Mouse (Mus musculus) CD4-positive naive resting alpha-beta T cell, adult 76 days (primary cell): ENCODE results near the gene Vmo1. TPM values are rescaled to one million over a fixed set of nuclear protein-coding genes. Genes with fewer than 3 reads are reported as not detected.

ENCODE experiments used
- total RNA-seq: library from RNA; stranded (reverse); gene quantifications from one replicate; pipeline ENCODE4 v1.2.4, GENCODE M21; 2023

Gene Vmo1
- total RNA-seq, result not detected

DNA sequence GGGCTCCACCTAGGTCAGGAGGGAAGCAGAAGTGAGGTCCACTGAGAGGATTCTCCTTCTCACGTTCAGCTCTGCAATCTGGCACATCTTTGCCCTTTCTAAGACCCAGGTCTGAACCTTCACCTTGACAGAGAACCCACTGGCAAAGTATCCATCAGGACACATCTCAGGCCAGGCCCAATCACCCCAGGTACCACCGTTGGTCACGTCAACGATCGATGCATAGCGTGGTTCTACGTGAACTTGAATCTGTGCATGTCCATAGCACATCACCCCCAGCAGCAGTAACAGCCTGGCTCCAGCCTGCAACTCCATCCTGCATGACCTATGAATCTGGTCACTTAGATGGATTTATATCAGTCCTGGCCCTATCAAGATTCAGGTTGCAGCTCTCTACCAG is at the start of gene Vmo1:
Vmo1 (minus strand) TSS at position 329 of the 400 bp plus-strand sequence.

DNA sequence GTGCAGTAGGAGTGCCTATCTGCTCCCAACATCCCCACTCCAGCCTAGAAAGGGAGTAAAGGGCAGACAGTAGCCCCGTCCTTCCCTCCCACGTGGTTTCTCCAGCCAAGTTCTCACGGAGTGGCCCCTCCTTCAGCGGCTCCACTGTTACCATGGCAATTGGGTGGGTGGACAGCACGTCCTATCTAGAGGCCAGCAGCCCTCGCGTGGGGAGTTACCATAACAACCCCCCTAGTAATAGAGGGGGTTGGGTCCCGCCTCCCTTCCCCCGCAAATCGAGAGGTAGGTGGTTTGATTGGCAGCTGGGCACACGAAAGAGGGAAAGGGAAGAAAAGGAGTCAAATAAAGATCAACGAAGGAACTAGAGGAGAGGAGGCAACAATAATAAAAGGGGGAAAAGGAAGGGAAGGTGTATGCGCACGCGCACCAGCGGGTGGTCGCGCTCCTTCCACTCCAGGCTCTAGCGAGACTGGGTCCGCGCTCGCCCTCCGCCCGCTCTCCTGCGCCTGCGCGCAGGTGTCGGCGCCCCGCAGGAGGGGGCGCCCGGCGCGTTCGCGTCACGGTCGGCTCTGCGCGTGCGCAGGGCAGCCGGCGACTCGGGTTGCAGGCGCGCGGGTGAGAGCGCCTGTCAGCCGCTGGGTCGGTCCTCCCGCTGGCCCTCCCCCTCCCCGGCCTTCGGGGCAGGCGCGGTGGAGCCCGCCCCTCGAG is 48.0 kb upstream of the Vmo1 start, which contains the start of gene Mink1:
Mink1 (plus strand) TSS at position 595 of the 708 bp plus-strand sequence.

DNA sequence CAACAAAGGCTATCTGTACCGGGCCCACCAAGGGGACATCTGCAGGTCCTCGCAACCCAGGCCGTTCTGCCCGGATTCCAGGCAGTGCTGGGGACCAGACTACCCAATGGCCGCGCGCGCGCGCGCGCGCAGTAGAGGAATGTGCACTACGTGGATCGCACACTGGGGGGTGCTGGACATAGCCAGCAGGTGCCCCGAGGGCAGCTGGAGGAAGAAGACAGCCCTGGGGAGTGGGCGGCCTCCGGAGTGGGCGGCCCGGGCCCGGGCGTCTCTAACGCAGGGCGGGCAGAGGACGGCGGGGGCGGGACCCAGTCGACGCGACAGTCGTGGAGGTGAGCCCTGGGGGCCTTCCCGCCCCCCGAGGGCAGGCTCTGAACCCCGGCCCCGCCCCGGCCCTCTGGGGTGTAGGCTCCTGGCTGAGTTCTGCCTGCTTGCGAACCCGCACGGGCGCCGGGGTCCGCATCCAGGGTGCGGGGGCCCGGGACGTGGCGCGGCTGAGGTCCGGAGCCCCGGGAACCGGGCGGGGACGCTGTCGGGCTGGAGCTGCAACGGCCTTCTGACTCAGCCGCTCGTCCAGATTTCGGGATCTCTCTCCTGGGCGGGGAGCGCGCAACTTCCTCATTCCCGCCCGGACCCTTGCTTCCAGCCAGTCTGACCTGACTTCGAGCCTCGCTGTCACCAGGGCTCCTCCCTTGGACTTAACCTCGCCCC is 25.6 kb upstream of the Vmo1 start, which contains the start of gene Pld2:
Pld2 (plus strand) TSS at position 188 of the 711 bp plus-strand sequence.

DNA sequence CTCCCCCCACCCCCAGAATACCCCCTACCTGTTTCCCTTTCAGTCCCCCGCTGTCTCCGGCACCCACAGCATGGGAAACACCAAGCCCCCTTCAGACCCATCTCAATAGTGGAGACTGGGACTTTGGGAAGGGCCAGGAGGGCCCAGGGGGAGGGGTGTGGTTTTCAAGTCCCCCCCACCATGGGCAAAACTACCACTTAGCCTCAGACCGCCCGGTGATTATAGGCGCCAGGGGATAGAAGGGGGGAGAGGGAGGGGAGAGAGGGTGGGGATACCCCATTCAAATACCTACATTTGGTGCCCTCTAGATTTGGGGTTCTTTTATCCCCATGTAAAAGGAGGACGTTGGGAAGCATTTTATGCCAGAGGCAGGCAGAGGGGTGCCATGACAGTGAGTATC is 18.4 kb upstream of the Vmo1 start, which contains the start of gene Gm40193:
Gm40193 (minus strand) TSS at position 101 of the 400 bp plus-strand sequence.

DNA sequence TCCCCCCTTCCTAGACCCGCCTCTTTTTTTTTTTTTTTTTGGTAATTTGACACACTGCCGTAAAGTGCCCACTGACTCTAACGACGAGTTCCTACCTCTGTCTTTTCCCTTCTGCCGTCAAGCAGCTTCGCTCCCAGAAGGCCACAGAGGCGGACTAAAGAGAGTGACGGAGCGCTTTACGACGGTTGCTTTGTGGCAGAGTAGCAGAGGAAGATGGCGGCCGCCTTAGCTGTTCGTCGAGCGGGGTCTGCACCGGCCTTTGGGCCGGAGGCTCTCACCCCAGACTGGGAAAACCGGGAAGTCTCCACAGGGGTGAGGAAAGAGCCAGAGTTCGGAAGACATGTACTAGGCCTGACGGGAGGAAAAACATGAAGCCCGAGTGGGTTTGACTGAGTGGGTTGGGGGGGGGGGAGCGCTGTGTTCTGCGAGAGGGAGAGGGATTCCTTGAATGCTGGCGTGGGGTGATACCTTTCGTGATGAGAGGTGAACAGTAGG is 10.8 kb upstream of the Vmo1 start, which contains the start of gene Psmb6:
Psmb6 (plus strand) TSS at position 184 of the 495 bp plus-strand sequence.

DNA sequence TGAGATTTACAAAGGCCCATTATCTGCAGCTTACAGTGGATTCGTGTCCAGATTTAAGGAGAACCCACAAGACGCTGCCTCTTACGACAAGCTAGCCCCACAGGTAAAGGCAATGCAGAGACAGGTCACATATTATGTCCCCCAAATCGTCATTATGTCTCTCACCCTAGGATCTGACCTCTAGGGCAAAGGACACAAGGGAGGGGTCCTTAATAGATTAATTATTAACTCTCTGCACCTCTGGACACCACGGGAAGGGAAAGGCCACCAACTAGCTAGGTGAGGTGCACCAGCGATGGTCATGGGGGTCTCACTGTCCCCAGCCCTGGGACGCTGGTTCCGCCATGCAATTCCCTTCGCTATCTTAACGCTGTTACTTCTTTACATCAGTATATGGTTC is 4.5 kb upstream of the Vmo1 start, which contains the start of gene Gltpd2:
Gltpd2 (plus strand) TSS at position 274 of the 400 bp plus-strand sequence.

DNA sequence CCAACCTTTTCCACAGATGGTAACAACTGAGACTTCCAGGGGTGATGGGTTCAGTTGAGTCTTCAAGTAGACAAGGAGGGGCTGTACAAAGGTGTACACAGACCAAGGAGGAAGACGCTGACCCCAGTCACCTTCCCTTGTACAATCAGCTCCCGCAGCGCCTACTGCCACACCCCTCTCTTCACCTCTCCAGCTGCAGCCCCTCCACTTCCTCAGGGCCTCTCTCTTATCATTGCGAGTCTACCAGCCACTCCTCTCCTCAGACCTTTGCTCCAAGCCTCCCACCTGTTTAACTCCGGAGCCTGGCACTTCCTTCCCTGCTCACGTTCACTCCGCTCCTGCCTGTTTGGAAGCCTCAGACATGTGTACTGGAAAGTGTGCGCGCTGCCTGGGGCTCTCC is 9.4 kb downstream of the Vmo1 start, which contains the start of gene Tm4sf5:
Tm4sf5 (plus strand) TSS at position 275 of the 400 bp plus-strand sequence.

Other genes with a start within 250 kb of the Vmo1 start
- not detected for gene Alox12e, start 192.0 kb downstream of the Vmo1 start, total RNA-seq
- 0.62 TPM for gene Alox15, start 162.6 kb downstream of the Vmo1 start, total RNA-seq
- gene Pelp1, start 104.6 kb downstream of the Vmo1 start, total RNA-seq, result 27.5 TPM
- gene Arrb2, start 82.0 kb downstream of the Vmo1 start, total RNA-seq, result 223 TPM
- 52.7 TPM for gene Med11, start 62.7 kb downstream of the Vmo1 start, total RNA-seq
- 0.91 TPM for gene Zmynd15, start 55.2 kb downstream of the Vmo1 start, total RNA-seq
- gene Cxcl16, start 54.6 kb downstream of the Vmo1 start, total RNA-seq, result 1.5 TPM
- not detected for gene Tm4sf5, start 9.4 kb downstream of the Vmo1 start, total RNA-seq
- gene Gltpd2, start 4.6 kb upstream of the Vmo1 start, total RNA-seq, result not detected
- 142 TPM for gene Psmb6, start 10.8 kb upstream of the Vmo1 start, total RNA-seq
- not detected for gene Gm40193, start 18.3 kb upstream of the Vmo1 start, total RNA-seq
- gene Pld2, start 25.4 kb upstream of the Vmo1 start, total RNA-seq, result 2.4 TPM
- 149 TPM for gene Mink1, start 48.3 kb upstream of the Vmo1 start, total RNA-seq
- gene 4930544D05Rik, start 101.2 kb upstream of the Vmo1 start, total RNA-seq, result 1.00 TPM
- gene Chrne, start 104.6 kb upstream of the Vmo1 start, total RNA-seq, result 4.7 TPM
- not detected for gene Gp1ba, start 124.5 kb upstream of the Vmo1 start, total RNA-seq
- gene Rnf167, start 132.6 kb upstream of the Vmo1 start, total RNA-seq, result 215 TPM
- gene Slc25a11, start 132.9 kb upstream of the Vmo1 start, total RNA-seq, result 40.7 TPM
- 1,339 TPM for gene Pfn1, start 140.0 kb upstream of the Vmo1 start, total RNA-seq
- 25.0 TPM for gene Eno3, start 142.6 kb upstream of the Vmo1 start, total RNA-seq
- gene Spag7, start 154.8 kb upstream of the Vmo1 start, total RNA-seq, result 26.1 TPM
- 45.0 TPM for gene Camta2, start 173.5 kb upstream of the Vmo1 start, total RNA-seq
- gene Inca1, start 185.5 kb upstream of the Vmo1 start, total RNA-seq, result 0.97 TPM
- 22.1 TPM for gene Kif1c, start 185.9 kb upstream of the Vmo1 start, total RNA-seq
- gene Zfp3, start 249.6 kb upstream of the Vmo1 start, total RNA-seq, result 2.3 TPM